Mouse (Mus musculus) ZHBTc4 (cell line): ENCODE results near the gene Dus4l.

Source experiments
- DNase-seq: peaks from one replicate; pipeline ENCODE4 v3.0.0-alpha.2; 2011; ENCODE audit warnings: low read depth, low spot score

Gene Dus4l

DNA sequence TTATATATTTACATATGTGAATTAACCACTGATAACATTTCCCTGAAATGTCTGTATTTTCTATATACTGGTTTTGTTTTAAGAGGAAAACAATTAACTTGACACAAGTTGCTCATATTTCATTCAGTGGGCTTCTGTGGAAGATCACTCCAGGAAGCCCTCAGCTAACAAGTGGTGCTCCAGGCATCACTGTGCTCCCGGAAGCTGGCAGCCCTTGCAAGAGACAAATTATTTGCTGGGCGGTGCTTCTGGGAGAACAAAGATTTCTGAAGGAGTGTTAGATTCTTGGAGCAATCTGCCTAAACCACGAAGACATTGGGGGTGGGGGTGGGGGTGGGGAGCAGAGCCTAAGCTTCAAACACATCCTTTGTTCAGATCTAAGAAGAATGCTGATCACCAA lies 62.6 kb downstream of the Dus4l start:
- peak; percentile 17 for DNase-seq
